Mouse (Mus musculus) midbrain, embryonic 11.5 days (tissue): ENCODE results near the gene Atp13a3. TPM values are rescaled to one million over a fixed set of nuclear protein-coding genes. Genes with fewer than 3 reads are reported as not detected.

Source experiments
- ATAC-seq: fragments of 200-750 bp; cut with Nextera tagmentation; 2 replicates; pipeline ENCODE4 v1.8.0; 2017; ENCODE audit warnings: moderate TSS enrichment, moderate library complexity; ENCODE audit not compliant: low FRiP score
- DNase-seq: peaks from one replicate; pipeline ENCODE4 v3.0.0; 2015; ENCODE audit warnings: low spot score; ENCODE audit errors: missing footprints
- H3K27ac ChIP-seq: fragments of 300-500 bp; sonication (generic); 2 replicates; pipeline ENCODE4 v1.5.1; 2014; ENCODE audit warnings: low read depth, low read length
- H3K27me3 ChIP-seq: fragments of 300-500 bp; sonication (generic); 2 replicates; pipeline ENCODE4 v1.6.1; 2014; ENCODE audit warnings: mild to moderate bottlenecking, low read length, moderate library complexity, mixed read lengths; ENCODE audit not compliant: control insufficient read depth, insufficient read depth
- H3K36me3 ChIP-seq: fragments of 300-500 bp; sonication (generic); 2 replicates; pipeline ENCODE4 v1.6.1; 2014; ENCODE audit warnings: mild to moderate bottlenecking, low read length, moderate library complexity, mixed read lengths; ENCODE audit not compliant: control insufficient read depth, insufficient read depth
- H3K4me1 ChIP-seq: fragments of 300-500 bp; sonication (generic); 2 replicates; pipeline ENCODE4 v1.6.1; 2014; ENCODE audit warnings: low read length; ENCODE audit not compliant: control insufficient read depth, insufficient read depth
- H3K4me2 ChIP-seq: fragments of 300-500 bp; sonication (generic); 2 replicates; pipeline ENCODE4 v1.6.1; 2014; ENCODE audit warnings: mild to moderate bottlenecking, moderate library complexity
- H3K4me3 ChIP-seq: fragments of 300-500 bp; sonication (generic); 2 replicates; pipeline ENCODE4 v1.5.1; 2014; ENCODE audit warnings: low read depth, low read length
- H3K9ac ChIP-seq: fragments of 300-500 bp; sonication (generic); 2 replicates; pipeline ENCODE4 v1.6.1; 2014; ENCODE audit warnings: low read length
- H3K9me3 ChIP-seq: fragments of 300-500 bp; sonication (generic); 2 replicates; pipeline ENCODE4 v1.6.1; 2016; ENCODE audit warnings: low read length; ENCODE audit not compliant: control insufficient read depth
- WGBS: fragments of 180-500 bp; shearing (Covaris S2); extraction: QIAGEN DNeasy Blood & Tissue Kit; methylation state at CpG from one replicate; pipeline ENCODE4 v1.1.7; 2014; 5-methylcytosine and 5-hydroxymethylcytosine counted together
- polyA plus RNA-seq: library from polyadenylated mRNA; unstranded; fragments of >200 nt; fragmentation: Nextera tagmentation; extraction: Ambion mirVana; gene quantifications from 2 replicates; pipeline ENCODE4 v1.2.1, GENCODE M21; 2014

Atp13a3 gene
- polyA plus RNA-seq, 1 experiment from 2014 or later = 11.0 TPM

DNA sequence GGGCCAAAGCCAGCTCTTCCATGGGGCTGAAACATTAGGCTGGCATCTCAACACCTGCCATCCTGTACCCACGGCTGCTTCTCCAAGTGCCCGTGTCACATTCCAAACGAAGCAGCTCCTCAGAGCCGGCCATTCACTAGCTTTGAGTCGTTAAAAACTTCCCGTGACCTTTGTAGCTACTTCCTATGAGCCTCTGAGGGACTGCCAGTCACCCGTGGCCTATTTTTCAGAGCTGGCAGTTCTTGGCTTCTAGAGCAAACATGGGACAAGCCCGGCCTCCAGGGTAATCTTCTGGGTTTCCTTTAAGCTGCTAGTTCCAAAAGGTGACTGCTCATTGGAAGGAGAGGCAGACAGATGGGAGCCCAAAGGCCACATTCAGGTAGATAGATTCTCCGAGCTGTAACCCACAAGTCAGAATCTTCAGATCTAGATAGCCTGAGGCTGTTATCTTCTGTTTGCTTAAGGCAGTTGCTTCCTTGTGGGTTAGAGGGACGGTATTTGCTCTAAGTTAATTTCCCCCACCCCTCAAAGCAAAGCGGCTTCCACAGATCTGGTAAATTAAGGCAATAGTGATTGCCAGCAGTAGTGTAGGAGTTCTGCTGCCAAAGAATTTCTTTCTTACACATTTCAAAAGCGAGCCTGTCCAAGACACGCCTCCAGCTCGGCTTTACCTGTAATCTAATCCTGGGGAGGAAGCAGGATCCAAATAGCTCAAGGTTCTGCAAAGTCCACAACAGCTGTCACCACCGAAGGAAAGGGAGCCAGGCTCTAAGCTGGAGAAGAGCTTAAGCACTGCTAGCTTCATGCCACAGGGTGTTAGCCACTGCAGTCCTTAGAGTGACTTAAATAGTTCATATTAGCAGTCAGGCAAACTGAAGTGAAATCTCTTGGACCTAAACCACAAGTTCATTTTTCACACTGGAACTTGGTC is 8.4 kb downstream of the Atp13a3 start:
- H3K27me3 ChIP-seq = no peaks in the 10 kb centered on the region
- no peaks in the 10 kb centered on the region for H3K4me1 ChIP-seq
- 60% methylated on average over 15 of the region's 15 CpGs for WGBS
- ATAC-seq (no peak), DNase-seq (no peak)
- no peak overlapping the region for H3K4me3 ChIP-seq
- H3K4me2 ChIP-seq = no peak overlapping the region
- H3K36me3 ChIP-seq = no peaks in the 10 kb centered on the region
- H3K9me3 ChIP-seq = no peaks in the 10 kb centered on the region
- no peak overlapping the region for H3K27ac ChIP-seq
- no peak overlapping the region for H3K9ac ChIP-seq

DNA sequence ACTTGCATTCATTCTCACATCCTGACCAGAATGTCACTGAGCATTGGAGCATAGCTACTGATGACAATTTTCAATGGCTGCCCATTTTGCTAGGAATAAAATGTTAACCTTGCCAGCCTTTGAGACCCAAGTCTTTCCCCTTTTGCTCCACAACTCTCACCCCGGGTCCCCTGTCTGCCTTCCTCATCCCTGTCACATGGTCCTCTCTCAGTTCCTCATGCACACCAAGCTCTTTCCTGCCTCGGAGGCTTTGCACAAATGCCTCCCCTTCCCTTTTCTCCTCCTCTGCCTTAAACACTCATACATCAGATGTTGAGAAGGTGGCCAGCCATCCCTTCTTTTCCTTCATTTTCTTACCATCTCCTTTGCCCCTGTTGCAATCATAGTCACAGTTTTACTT is 10.6 kb downstream of the Atp13a3 start:
- ATAC-seq (no peak), DNase-seq (no peak)
- Histone ChIP-seq H3K27me3 (no peaks in the 10 kb centered on the region), H3K9me3 (no peaks in the 10 kb centered on the region), H3K4me2 (no peak overlapping the region), H3K4me3 (no peak overlapping the region), H3K27ac (no peak overlapping the region), H3K36me3 (no peaks in the 10 kb centered on the region), H3K9ac (no peak overlapping the region), H3K4me1 (no peaks in the 10 kb centered on the region)
- 75% methylated on average over 2 of the region's 2 CpGs for WGBS

DNA sequence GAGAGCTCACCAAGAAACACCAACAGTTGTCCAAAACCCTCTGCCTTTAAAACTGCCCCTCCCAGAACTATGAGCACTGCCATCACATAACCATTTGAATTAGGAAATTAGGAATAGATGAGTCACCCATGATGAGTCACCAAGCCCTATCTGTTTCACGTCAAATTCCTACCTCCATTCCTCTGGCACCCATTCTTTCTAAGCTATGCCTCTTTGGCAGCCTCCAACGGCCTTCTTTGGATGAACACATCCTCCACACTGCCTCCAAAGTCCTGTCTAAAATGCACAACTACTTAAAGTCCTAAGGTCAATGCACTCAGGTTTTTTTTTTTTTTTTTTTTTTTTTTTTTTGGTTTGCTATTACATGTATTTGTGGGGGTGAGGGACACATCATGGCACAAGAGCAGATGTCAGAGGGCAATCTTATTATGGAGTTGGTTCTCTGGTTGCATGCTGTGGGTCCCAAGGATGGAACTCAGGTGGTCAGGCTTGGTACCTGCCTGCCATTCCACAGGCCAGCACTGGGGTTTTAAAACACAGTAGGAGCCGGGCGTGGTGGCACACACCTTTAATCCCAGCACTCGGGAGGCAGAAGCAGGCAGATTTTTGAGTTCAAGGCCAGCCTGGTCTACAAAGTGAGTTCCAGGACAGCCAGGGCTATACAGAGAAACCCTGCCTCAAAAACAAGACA is 15.0 kb downstream of the Atp13a3 start:
- Histone ChIP-seq H3K4me1 (peaks cover 9% of the 10 kb centered on the region), H3K4me2 (no peak overlapping the region), H3K27me3 (peaks cover 2% of the 10 kb centered on the region; the same call in 1 of the 2 replicates), H3K9ac (no peak overlapping the region), H3K4me3 (no peak overlapping the region), H3K27ac (no peak overlapping the region), H3K9me3 (no peaks in the 10 kb centered on the region), H3K36me3 (no peaks in the 10 kb centered on the region)
- DNase-seq (peak; percentile 67), ATAC-seq (no peak)
- 93% methylated on average over 5 of the region's 5 CpGs for WGBS

DNA sequence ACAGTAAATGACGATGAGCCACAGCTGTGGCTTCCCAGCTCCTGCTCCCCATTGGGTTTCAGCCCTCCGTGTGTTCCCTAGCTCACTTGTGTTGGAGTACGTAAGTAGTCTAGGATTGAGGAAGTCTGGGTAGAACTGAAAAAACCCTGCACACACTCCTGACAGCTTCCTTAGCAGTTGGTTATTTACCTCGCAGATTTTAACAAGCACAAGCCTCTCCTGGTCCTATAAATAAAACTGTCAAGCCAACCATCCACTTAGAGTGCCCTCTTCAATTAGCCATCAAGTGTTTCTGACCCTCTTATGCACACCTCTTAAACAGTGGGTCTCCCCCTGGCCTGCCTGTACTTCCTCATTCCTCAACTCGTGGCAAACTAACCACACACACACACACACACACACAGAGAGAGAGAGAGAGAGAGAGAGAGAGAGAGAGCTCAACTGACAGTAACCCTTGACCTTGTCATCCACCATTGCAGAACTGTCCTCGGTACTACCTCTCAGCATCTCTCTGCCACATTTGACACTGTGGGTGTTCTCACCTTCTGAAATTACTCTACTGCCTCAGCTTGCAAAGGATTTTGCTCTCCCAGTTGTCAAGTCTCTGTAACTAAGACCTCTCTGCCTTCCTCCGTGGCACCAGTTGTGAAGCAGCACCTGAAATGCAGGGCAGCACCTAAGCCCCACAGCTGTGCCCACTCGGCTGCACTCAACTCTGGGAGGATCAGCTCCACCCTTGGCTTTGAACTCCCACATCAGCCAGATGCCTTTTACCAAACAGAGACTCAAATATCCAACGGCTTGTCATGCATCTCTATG is 15.7 kb downstream of the Atp13a3 start:
- Histone ChIP-seq H3K27me3 (peaks cover 2% of the 10 kb centered on the region; the same call in 1 of the 2 replicates), H3K27ac (no peak overlapping the region), H3K4me1 (peaks cover 9% of the 10 kb centered on the region), H3K4me3 (no peak overlapping the region), H3K9ac (no peak overlapping the region; the same call in 1 of the 2 replicates), H3K9me3 (no peaks in the 10 kb centered on the region), H3K36me3 (no peaks in the 10 kb centered on the region), H3K4me2 (peak overlapping the region; percentile 95; the same call in 1 of the 2 replicates)
- ATAC-seq (no peak), DNase-seq (no peak)
- 75% methylated on average over 9 of the region's 9 CpGs for WGBS

DNA sequence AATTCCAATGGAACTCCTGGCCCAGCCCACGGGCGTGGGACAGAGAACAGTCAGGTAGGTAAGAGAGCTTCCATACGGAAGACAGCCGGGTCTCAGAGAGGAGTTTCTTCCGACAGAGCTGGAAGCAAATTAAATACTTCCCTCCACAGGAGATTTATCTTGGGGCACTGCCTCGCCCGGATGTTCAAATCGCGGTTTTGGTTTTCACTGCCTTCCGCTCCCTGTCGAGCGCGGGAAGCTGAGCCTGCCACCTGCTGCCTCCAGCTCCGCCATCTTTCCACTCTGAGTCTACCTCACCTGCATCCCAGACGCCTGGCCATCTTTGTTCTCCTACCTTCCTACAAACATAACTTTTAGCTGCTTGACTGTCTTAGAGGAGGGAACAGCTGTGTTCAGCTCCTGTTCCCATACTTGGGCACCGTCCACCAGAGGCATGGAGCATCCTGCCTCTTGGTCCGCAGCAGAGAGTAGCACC is 16.5 kb downstream of the Atp13a3 start:
- Histone ChIP-seq H3K9ac (peak overlapping the region; percentile 91), H3K4me2 (peak overlapping the region; percentile 95), H3K27me3 (peaks cover 2% of the 10 kb centered on the region; the same call in 1 of the 2 replicates), H3K27ac (no peak overlapping the region; the same call in 1 of the 2 replicates), H3K4me1 (peaks cover 9% of the 10 kb centered on the region), H3K9me3 (no peaks in the 10 kb centered on the region), H3K4me3 (peak overlapping the region; percentile 97), H3K36me3 (no peaks in the 10 kb centered on the region)
- 6% methylated on average over 17 of the region's 17 CpGs for WGBS
- DNase-seq (peak; percentile 92), ATAC-seq (peak; percentile 18)

DNA sequence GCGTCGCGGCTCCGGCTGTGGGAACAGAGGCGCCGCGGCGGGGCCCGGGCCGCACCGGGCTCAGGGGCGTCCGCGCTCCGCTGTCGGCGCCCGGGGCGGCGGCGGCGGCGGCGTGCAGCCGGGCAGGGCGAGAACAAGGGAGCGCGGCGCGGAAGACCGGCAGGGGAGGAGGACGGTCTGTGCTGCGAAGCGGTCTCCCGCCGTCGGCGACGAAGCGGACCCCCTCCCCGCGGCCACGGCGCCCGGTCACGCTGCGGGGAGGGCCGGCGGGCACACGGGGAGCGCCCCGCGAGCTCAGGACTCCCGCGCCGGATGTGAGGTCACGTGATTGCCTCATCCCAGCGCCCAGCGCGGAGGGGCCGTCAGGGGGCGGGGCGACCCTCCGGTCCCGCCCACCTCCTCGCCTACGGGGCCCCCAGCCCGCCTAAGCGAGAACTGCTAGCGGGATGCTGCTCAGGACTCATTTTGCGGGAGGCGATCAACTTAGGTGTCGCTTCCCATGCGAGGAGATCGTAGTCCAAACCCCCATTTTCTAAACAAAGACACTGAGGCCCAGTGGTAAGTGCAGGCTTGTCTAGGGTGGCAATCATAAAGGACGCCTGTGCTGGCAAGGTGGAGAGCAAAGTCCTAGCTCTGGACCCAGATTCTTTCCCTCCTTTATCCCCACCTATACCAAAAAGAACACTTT is 17.1 kb downstream of the Atp13a3 start:
- Histone ChIP-seq H3K4me1 (peaks cover 9% of the 10 kb centered on the region), H3K36me3 (no peaks in the 10 kb centered on the region), H3K27ac (no peak overlapping the region; the same call in 1 of the 2 replicates), H3K27me3 (peaks cover 2% of the 10 kb centered on the region; the same call in 1 of the 2 replicates), H3K9me3 (no peaks in the 10 kb centered on the region), H3K4me3 (peak overlapping the region; percentile 97), H3K4me2 (peak overlapping the region; percentile 95), H3K9ac (peak overlapping the region; percentile 91)
- ATAC-seq (peak; percentile 94), DNase-seq (peak; percentile 99)
- 0% methylated on average over 40 of the region's 76 CpGs for WGBS

DNA sequence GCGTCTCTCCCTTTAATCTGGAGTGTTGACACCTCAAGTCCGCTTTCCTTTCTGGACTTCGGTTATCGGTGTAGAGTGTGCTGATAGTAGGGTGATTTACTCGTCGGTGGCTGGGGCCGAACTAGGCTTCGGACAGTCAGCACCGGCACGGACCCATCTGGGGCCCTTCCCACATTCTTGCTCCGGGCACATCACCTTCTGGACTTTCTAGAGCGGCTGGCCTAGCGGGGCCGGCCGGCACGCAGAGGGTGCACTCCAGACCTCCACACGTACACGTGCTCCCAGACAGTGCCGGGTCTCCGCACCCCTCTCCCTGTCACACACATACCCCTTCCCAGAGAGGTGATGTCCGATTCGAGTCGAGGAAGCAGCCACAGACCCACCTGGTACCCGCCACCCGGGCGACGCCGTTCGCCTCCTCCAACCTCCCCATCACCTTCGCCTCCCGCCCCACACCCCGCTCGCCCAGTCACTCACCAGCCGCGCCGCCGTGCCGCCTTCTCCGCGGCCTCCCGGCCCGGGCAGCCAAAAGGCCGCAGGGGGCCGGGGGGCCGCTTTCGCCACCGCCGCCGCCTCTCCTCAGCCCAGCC is 17.8 kb downstream of the Atp13a3 start:
- ATAC-seq (peak; percentile 74), DNase-seq (peak; percentile 93)
- no peak overlapping the region for H3K27ac ChIP-seq
- WGBS = under 1% methylated on average over 49 of the region's 49 CpGs
- no peaks in the 10 kb centered on the region for H3K36me3 ChIP-seq
- no peaks in the 10 kb centered on the region for H3K9me3 ChIP-seq
- H3K27me3 ChIP-seq = peaks cover 2% of the 10 kb centered on the region; the same call in 1 of the 2 replicates
- peak overlapping the region; percentile 91 for H3K9ac ChIP-seq
- H3K4me2 ChIP-seq = peak overlapping the region; percentile 95
- H3K4me3 ChIP-seq = peak overlapping the region; percentile 97
- peaks cover 9% of the 10 kb centered on the region for H3K4me1 ChIP-seq
